Mouse (Mus musculus): ENCODE measurements at regions not wholly inside any gene's neighbourhood (a gene's known extent, or its start where the extent isn't known, plus 50 kb on each side); places are given as distances from the start of the nearest gene placed in this dataset.
A peak's percentile ranks its signal among the peaks of the same experiment; 100 is the strongest.

GRCm38 (mm10) chr5:118354127-118354526 is 109.1 kb downstream of the 2410131K14Rik start:
- no peak overlapping the region for H3K27ac ChIP-seq (ENCODE audit: poor library complexity, severe bottlenecking)
- no peaks in the 10 kb centered on the region for H3K36me3 ChIP-seq

GRCm38 (mm10) chr5:118354871-118355270 is 109.8 kb downstream of the 2410131K14Rik start:
- WGBS = 49% methylated on average over 3 of the region's 3 CpGs
- H3K27ac ChIP-seq (ENCODE audit: poor library complexity, severe bottlenecking) = peak overlapping the region; percentile 19; the same call in 1 of the 2 replicates
- no peak overlapping the region for H3K4me2 ChIP-seq

More at GRCm38 (mm10) chr5:118354127-118354526, 109.1 kb downstream of the 2410131K14Rik start:
- H3K9me3 ChIP-seq (replicated peaks) = no peaks in the 10 kb centered on the region
- peak overlapping the region; percentile 18; the same call in 1 of the 2 replicates for H3K4me2 ChIP-seq
- no peak for ATAC-seq (ENCODE audit: insufficient number of reproducible peaks, low FRiP score)
- WGBS = 44% methylated on average over 5 of the region's 5 CpGs
- H3K27me3 ChIP-seq (replicated peaks) = no peaks in the 10 kb centered on the region
- no peak overlapping the region for H3K9ac ChIP-seq
- peaks cover 32% of the 10 kb centered on the region for H3K4me1 ChIP-seq (replicated peaks)
- H3K4me3 ChIP-seq = no peak overlapping the region

GRCm38 (mm10) chr5:118355287-118355686 is 110.3 kb downstream of the 2410131K14Rik start:
- 73% methylated on average over 5 of the region's 5 CpGs for WGBS
- Histone ChIP-seq H3K36me3 (no peaks in the 10 kb centered on the region), H3K4me3 (no peak overlapping the region), H3K4me1 (replicated peaks) (peaks cover 35% of the 10 kb centered on the region), H3K9me3 (replicated peaks) (no peaks in the 10 kb centered on the region), H3K4me2 (no peak overlapping the region), H3K27ac (ENCODE audit: poor library complexity, severe bottlenecking) (peak overlapping the region; percentile 19; the same call in 1 of the 2 replicates), H3K27me3 (replicated peaks) (no peaks in the 10 kb centered on the region), H3K9ac (no peak overlapping the region)
- no peak for ATAC-seq (ENCODE audit: insufficient number of reproducible peaks, low FRiP score)

More at GRCm38 (mm10) chr5:118354871-118355270, 109.8 kb downstream of the 2410131K14Rik start:
- no peaks in the 10 kb centered on the region for H3K9me3 ChIP-seq (replicated peaks)
- no peaks in the 10 kb centered on the region for H3K27me3 ChIP-seq (replicated peaks)
- H3K36me3 ChIP-seq = no peaks in the 10 kb centered on the region
- no peak overlapping the region for H3K9ac ChIP-seq
- no peak overlapping the region for H3K4me3 ChIP-seq
- H3K4me1 ChIP-seq (replicated peaks) = peaks cover 32% of the 10 kb centered on the region
- ATAC-seq (ENCODE audit: insufficient number of reproducible peaks, low FRiP score) = no peak

- Histone ChIP-seq H3K4me3 (no peak overlapping the region), H3K9me3 (replicated peaks) (no peaks in the 10 kb centered on the region), H3K27ac (ENCODE audit: poor library complexity, severe bottlenecking) (peak overlapping the region; percentile 60; the same call in 1 of the 2 replicates), H3K4me1 (replicated peaks) (peaks cover 40% of the 10 kb centered on the region), H3K36me3 (no peaks in the 10 kb centered on the region), H3K9ac (no peak overlapping the region), H3K27me3 (replicated peaks) (no peaks in the 10 kb centered on the region), H3K4me2 (no peak overlapping the region)
- ATAC-seq (ENCODE audit: insufficient number of reproducible peaks, low FRiP score) = no peak; the same call in 1 of the 2 replicates
- 57% methylated on average over 11 of the region's 11 CpGs for WGBS
These were observed 110.8 kb downstream of the 2410131K14Rik start for GRCm38 (mm10) chr5:118355691-118356337.

- Histone ChIP-seq H3K36me3 (no peaks in the 10 kb centered on the region), H3K27ac (ENCODE audit: poor library complexity, severe bottlenecking) (no peak overlapping the region), H3K4me3 (no peak overlapping the region), H3K9me3 (replicated peaks) (no peaks in the 10 kb centered on the region), H3K27me3 (replicated peaks) (no peaks in the 10 kb centered on the region; the same call in 1 of the 2 replicates), H3K9ac (no peak overlapping the region), H3K4me1 (replicated peaks) (peaks cover 25% of the 10 kb centered on the region), H3K4me2 (no peak overlapping the region)
- 47% methylated on average over 13 of the region's 13 CpGs for WGBS
- ATAC-seq (ENCODE audit: insufficient number of reproducible peaks, low FRiP score) = no peak
These were observed 114.8 kb downstream of the 2410131K14Rik start for GRCm38 (mm10) chr5:118359646-118360373.

GRCm38 (mm10) chr5:118360374-118361064 is 115.5 kb downstream of the 2410131K14Rik start:
- WGBS = 61% methylated on average over 15 of the region's 16 CpGs
- Histone ChIP-seq H3K4me1 (replicated peaks) (peaks cover 18% of the 10 kb centered on the region), H3K9me3 (replicated peaks) (no peaks in the 10 kb centered on the region), H3K36me3 (no peaks in the 10 kb centered on the region), H3K9ac (no peak overlapping the region), H3K4me2 (no peak overlapping the region), H3K27me3 (replicated peaks) (no peaks in the 10 kb centered on the region; the same call in 1 of the 2 replicates), H3K27ac (ENCODE audit: poor library complexity, severe bottlenecking) (no peak overlapping the region), H3K4me3 (no peak overlapping the region)
- ATAC-seq (ENCODE audit: insufficient number of reproducible peaks, low FRiP score) = no peak

GRCm38 (mm10) chr5:118361133-118361852 is 116.3 kb downstream of the 2410131K14Rik start:
- no peak overlapping the region for H3K4me3 ChIP-seq
- no peaks in the 10 kb centered on the region for H3K36me3 ChIP-seq
- H3K27ac ChIP-seq (ENCODE audit: poor library complexity, severe bottlenecking) = no peak overlapping the region
- H3K4me1 ChIP-seq (replicated peaks) = peaks cover 11% of the 10 kb centered on the region
- 69% methylated on average over 13 of the region's 13 CpGs for WGBS
- H3K9me3 ChIP-seq (replicated peaks) = no peaks in the 10 kb centered on the region
- no peak for ATAC-seq (ENCODE audit: insufficient number of reproducible peaks, low FRiP score)
- H3K27me3 ChIP-seq (replicated peaks) = no peaks in the 10 kb centered on the region; the same call in 1 of the 2 replicates
- no peak overlapping the region for H3K9ac ChIP-seq
- no peak overlapping the region for H3K4me2 ChIP-seq

GRCm38 (mm10) chr5:118361853-118362406 is 116.9 kb downstream of the 2410131K14Rik start:
- peaks cover 16% of the 10 kb centered on the region for H3K4me1 ChIP-seq (replicated peaks)
- no peaks in the 10 kb centered on the region; the same call in 1 of the 2 replicates for H3K27me3 ChIP-seq (replicated peaks)
- WGBS = 56% methylated on average over 8 of the region's 8 CpGs
- H3K4me2 ChIP-seq = no peak overlapping the region
- no peaks in the 10 kb centered on the region for H3K9me3 ChIP-seq (replicated peaks)
- H3K27ac ChIP-seq (ENCODE audit: poor library complexity, severe bottlenecking) = no peak overlapping the region
- H3K36me3 ChIP-seq = no peaks in the 10 kb centered on the region
- ATAC-seq (ENCODE audit: insufficient number of reproducible peaks, low FRiP score) = no peak
- no peak overlapping the region for H3K4me3 ChIP-seq
- no peak overlapping the region for H3K9ac ChIP-seq

GRCm38 (mm10) chr5:118362738-118363137 is 117.7 kb downstream of the 2410131K14Rik start:
- WGBS = 50% methylated on average over 4 of the region's 4 CpGs

GRCm38 (mm10) chr5:118363154-118363553 is 118.1 kb downstream of the 2410131K14Rik start:
- H3K27ac ChIP-seq (ENCODE audit: poor library complexity, severe bottlenecking) = no peak overlapping the region
- no peak overlapping the region for H3K4me3 ChIP-seq
- H3K9ac ChIP-seq = no peak overlapping the region
- peaks cover 24% of the 10 kb centered on the region for H3K4me1 ChIP-seq (replicated peaks)
- ATAC-seq (ENCODE audit: insufficient number of reproducible peaks, low FRiP score) = no peak
- H3K27me3 ChIP-seq (replicated peaks) = no peaks in the 10 kb centered on the region; the same call in 1 of the 2 replicates
- 49% methylated on average over 6 of the region's 6 CpGs for WGBS
- H3K4me2 ChIP-seq = no peak overlapping the region
- no peaks in the 10 kb centered on the region for H3K9me3 ChIP-seq (replicated peaks)
- no peaks in the 10 kb centered on the region for H3K36me3 ChIP-seq

More at GRCm38 (mm10) chr5:118362738-118363137, 117.7 kb downstream of the 2410131K14Rik start:
- Histone ChIP-seq H3K4me3 (no peak overlapping the region), H3K27me3 (replicated peaks) (no peaks in the 10 kb centered on the region; the same call in 1 of the 2 replicates), H3K36me3 (no peaks in the 10 kb centered on the region), H3K4me1 (replicated peaks) (peaks cover 24% of the 10 kb centered on the region), H3K9me3 (replicated peaks) (no peaks in the 10 kb centered on the region), H3K4me2 (no peak overlapping the region), H3K9ac (no peak overlapping the region), H3K27ac (ENCODE audit: poor library complexity, severe bottlenecking) (no peak overlapping the region)
- no peak for ATAC-seq (ENCODE audit: insufficient number of reproducible peaks, low FRiP score)

Data from heart, embryonic 12.5 days (tissue).